Comparison of ENCODE assay signal across 25 mouse cellular contexts in genomic region chr14:56830491-56831045, GRCm38 (mm10).
"Had no signal": no experiment of that assay in that cellular context is flagged by ENCODE, and none has a peak within 500 bp of the region (broad histone marks: within the 10 kb centered on the region; RNA-seq: fewer than 3 reads in every experiment).

No protein-coding gene starts in this region.

- DNase-seq: kidney, adult 18-20 months; kidney, postnatal 10 days; kidney, postnatal 36 days; left cerebral cortex, postnatal 4 days; lung, adult 18-20 months; lung, postnatal 10 days; lung, postnatal 36 days; retina, postnatal 1 day; right cerebral cortex, postnatal 25 days; thymus, adult 2 months; thymus, postnatal 14 days; thymus, postnatal 4 days had no signal

- H3K27me3 ChIP-seq: kidney, embryonic 15.5 days; limb, embryonic 12.5 days; limb, embryonic 15.5 days; liver, embryonic 12.5 days; liver, embryonic 15.5 days; lung, embryonic 15.5 days; megakaryocyte, embryonic 14.5 days; midbrain, embryonic 13.5 days had no signal

- H3K27ac ChIP-seq: kidney, embryonic 15.5 days; limb, embryonic 12.5 days; limb, embryonic 15.5 days; liver, embryonic 12.5 days; liver, embryonic 15.5 days; lung, embryonic 15.5 days; midbrain, embryonic 10.5 days; midbrain, embryonic 13.5 days; stomach, postnatal 0 days had no signal

- ATAC-seq: intestine, embryonic 16.5 days; liver, embryonic 12.5 days; midbrain, embryonic 13.5 days; midbrain, embryonic 16.5 days had no signal

- H3K4me2 ChIP-seq: kidney, embryonic 15.5 days; limb, embryonic 12.5 days; limb, embryonic 15.5 days; liver, embryonic 12.5 days; liver, embryonic 15.5 days; lung, embryonic 15.5 days; midbrain, embryonic 13.5 days had no signal

- H3K4me3 ChIP-seq: kidney, embryonic 15.5 days; limb, embryonic 12.5 days; limb, embryonic 15.5 days; liver, embryonic 12.5 days; liver, embryonic 15.5 days; lung, embryonic 15.5 days; megakaryocyte, embryonic 14.5 days; midbrain, embryonic 10.5 days; midbrain, embryonic 13.5 days; myocyte had no signal

- H3K36me3 ChIP-seq: kidney, embryonic 15.5 days; limb, embryonic 12.5 days; limb, embryonic 15.5 days; liver, embryonic 12.5 days; liver, embryonic 15.5 days; lung, embryonic 15.5 days; midbrain, embryonic 10.5 days; midbrain, embryonic 13.5 days had no signal

- H3K4me1 ChIP-seq: kidney, embryonic 15.5 days; liver, embryonic 12.5 days; liver, embryonic 15.5 days; megakaryocyte, embryonic 14.5 days; midbrain, embryonic 10.5 days; midbrain, embryonic 13.5 days had no signal

- H3K9ac ChIP-seq: kidney, embryonic 15.5 days; limb, embryonic 12.5 days; limb, embryonic 15.5 days; liver, embryonic 12.5 days; liver, embryonic 15.5 days; lung, embryonic 15.5 days; midbrain, embryonic 13.5 days had no signal

- H3K9me3 ChIP-seq: kidney, embryonic 15.5 days; limb, embryonic 15.5 days; liver, embryonic 12.5 days; liver, embryonic 15.5 days; lung, embryonic 15.5 days; midbrain, embryonic 10.5 days had no signal
